Mouse (Mus musculus) midbrain, embryonic 16.5 days (tissue): ENCODE results near the gene Olfml2a. TPM values are rescaled to one million over a fixed set of nuclear protein-coding genes. Genes with fewer than 3 reads are reported as not detected.

Source experiments
- ATAC-seq: fragments of 200-750 bp; cut with Nextera tagmentation; 2 replicates; pipeline ENCODE4 v1.8.0; 2017; ENCODE audit warnings: moderate TSS enrichment
- H3K27ac ChIP-seq: fragments of 300-500 bp; sonication (generic); 2 replicates; pipeline ENCODE4 v1.5.1; 2014; ENCODE audit warnings: mild to moderate bottlenecking, low read length, mixed read lengths
- H3K27me3 ChIP-seq: fragments of 300-500 bp; sonication (generic); 2 replicates; pipeline ENCODE4 v1.6.1; 2014; ENCODE audit warnings: low read depth, low read length, mixed read lengths; ENCODE audit not compliant: control insufficient read depth, insufficient read depth
- H3K36me3 ChIP-seq: fragments of 300-500 bp; sonication (generic); 2 replicates; pipeline ENCODE4 v1.6.1; 2014; ENCODE audit warnings: mild to moderate bottlenecking, low read length, moderate library complexity, mixed read lengths; ENCODE audit not compliant: control insufficient read depth, insufficient read depth
- H3K4me1 ChIP-seq: fragments of 300-500 bp; sonication (generic); 2 replicates; pipeline ENCODE4 v1.6.1; 2014; ENCODE audit warnings: mild to moderate bottlenecking, low read length, mixed read lengths; ENCODE audit not compliant: control insufficient read depth, insufficient read depth
- H3K4me2 ChIP-seq: fragments of 300-500 bp; sonication (generic); 2 replicates; pipeline ENCODE4 v1.6.1; 2014; ENCODE audit warnings: mild to moderate bottlenecking, low read length, mixed read lengths
- H3K4me3 ChIP-seq: fragments of 300-500 bp; sonication (generic); 2 replicates; pipeline ENCODE4 v1.5.1; 2014; ENCODE audit warnings: low read depth, mild to moderate bottlenecking, low read length, moderate library complexity, mixed read lengths
- H3K9ac ChIP-seq: fragments of 300-500 bp; sonication (generic); 2 replicates; pipeline ENCODE4 v1.6.1; 2014; ENCODE audit warnings: low read depth, low read length, mixed read lengths
- H3K9me3 ChIP-seq: fragments of 300-500 bp; sonication (generic); replicated peaks from 2 replicates; pipeline ENCODE4 v1.6.1; 2014; ENCODE audit warnings: mild to moderate bottlenecking, low read length, mixed read lengths; ENCODE audit not compliant: control insufficient read depth, poor library complexity, severe bottlenecking
- WGBS: fragments of 180-500 bp; shearing (Covaris S2); extraction: QIAGEN DNeasy Blood & Tissue Kit; methylation state at CpG from one replicate; pipeline ENCODE4 v1.1.7; 2014; 5-methylcytosine and 5-hydroxymethylcytosine counted together
- polyA plus RNA-seq: library from polyadenylated mRNA; unstranded; fragments of >200 nt; fragmentation: Nextera tagmentation; extraction: Ambion mirVana; gene quantifications from 2 replicates; pipeline ENCODE4 v1.2.1, GENCODE M21; 2015

Olfml2a gene
- polyA plus RNA-seq, 1 experiment from 2014 or later: 3.5 TPM

DNA sequence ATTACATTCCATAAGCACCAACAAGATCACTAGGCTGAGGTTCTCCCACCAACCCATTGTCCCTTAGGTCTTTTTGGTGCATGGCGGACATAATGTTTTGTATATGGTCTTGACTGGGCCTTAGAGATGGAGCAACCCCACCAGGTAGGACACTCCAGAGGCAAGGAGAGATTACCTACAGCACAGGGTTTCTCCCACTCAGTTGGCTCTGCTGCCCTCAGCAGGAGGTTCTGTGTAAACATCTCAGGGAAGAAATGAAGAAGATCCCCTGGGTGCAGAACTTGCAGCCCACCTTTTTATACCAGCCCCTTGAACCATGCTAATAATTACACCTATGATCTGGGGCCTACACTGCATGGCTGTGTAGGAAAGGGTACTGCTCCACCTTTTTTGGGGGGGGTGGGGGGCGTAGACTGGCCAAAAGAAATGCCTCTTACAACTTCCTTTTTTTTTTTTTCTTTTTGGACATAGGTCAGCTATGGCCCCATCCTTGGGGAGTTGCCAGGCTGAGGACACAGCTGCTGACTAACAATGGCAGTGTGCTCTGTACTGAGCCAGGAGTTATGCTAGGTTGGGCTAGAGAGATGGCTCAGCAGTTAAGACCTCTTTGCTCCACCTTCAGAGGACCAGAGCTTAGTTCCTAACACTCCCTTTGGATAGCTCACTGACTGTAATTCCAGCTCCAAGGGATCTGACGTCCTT, 12.8 kb downstream of the Olfml2a start:
- H3K27me3 ChIP-seq: no peaks in the 10 kb centered on the region
- H3K27ac ChIP-seq: no peak overlapping the region
- H3K9ac ChIP-seq: no peak overlapping the region
- no peak overlapping the region for H3K4me3 ChIP-seq
- no peaks in the 10 kb centered on the region for H3K9me3 ChIP-seq
- no peaks in the 10 kb centered on the region for H3K36me3 ChIP-seq
- H3K4me2 ChIP-seq: no peak overlapping the region
- 79% methylated on average over 3 of the region's 3 CpGs for whole genome bisulfite sequencing
- no peaks in the 10 kb centered on the region for H3K4me1 ChIP-seq
- ATAC-seq: no peak

DNA sequence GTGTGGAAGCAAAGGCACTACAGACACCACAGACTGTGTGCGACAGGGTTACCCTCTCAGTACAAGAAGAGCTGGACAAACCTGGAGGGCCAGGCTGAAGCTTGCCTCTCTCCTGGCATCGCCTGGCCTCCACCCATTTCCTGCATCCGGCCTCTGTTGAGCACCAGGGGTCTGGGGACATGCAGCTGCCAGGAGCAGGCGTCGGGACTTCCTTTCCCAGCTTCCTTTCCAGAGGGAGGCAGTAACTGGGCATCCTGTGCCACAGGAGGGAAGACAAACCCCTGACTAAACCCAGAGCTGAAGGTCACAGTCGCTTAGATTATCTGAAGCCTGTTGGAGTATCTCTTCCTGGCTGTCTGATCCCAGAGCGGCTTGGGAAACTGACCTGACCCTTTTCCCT, 15.8 kb downstream of the Olfml2a start:
- Histone ChIP-seq H3K27me3 (no peaks in the 10 kb centered on the region), H3K9me3 (no peaks in the 10 kb centered on the region), H3K36me3 (no peaks in the 10 kb centered on the region), H3K4me2 (no peak overlapping the region), H3K4me3 (no peak overlapping the region), H3K9ac (no peak overlapping the region), H3K27ac (no peak overlapping the region), H3K4me1 (no peaks in the 10 kb centered on the region)
- no peak for ATAC-seq
- 83% methylated on average over 7 of the region's 7 CpGs for WGBS

DNA sequence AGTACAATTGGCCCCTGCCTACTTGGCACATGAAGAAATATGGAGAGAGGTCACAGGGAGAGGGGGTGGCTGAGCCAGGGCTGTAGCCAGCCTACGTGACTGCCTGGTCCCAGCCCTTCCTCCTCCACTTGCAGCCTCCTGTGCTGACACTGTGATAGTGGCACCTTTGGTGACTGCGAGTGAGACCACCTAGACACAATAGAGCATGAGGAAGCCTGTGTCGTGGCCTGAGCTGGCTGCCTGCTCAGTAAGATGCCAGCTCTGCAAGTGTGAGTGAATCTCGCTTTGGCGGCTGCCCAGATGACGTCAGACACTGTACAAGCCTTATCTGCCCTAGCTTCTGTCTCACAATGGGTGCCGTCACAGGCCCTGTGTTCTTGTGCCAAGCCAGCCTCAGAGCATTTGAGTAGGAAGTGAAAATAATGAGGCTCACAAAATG, 18.5 kb downstream of the Olfml2a start:
- Histone ChIP-seq H3K9me3 (no peaks in the 10 kb centered on the region), H3K36me3 (no peaks in the 10 kb centered on the region), H3K4me2 (no peak overlapping the region), H3K27me3 (no peaks in the 10 kb centered on the region), H3K4me3 (no peak overlapping the region), H3K9ac (no peak overlapping the region), H3K27ac (no peak overlapping the region), H3K4me1 (no peaks in the 10 kb centered on the region)
- ATAC-seq: peak; percentile 85
- WGBS: 60% methylated on average over 7 of the region's 7 CpGs

DNA sequence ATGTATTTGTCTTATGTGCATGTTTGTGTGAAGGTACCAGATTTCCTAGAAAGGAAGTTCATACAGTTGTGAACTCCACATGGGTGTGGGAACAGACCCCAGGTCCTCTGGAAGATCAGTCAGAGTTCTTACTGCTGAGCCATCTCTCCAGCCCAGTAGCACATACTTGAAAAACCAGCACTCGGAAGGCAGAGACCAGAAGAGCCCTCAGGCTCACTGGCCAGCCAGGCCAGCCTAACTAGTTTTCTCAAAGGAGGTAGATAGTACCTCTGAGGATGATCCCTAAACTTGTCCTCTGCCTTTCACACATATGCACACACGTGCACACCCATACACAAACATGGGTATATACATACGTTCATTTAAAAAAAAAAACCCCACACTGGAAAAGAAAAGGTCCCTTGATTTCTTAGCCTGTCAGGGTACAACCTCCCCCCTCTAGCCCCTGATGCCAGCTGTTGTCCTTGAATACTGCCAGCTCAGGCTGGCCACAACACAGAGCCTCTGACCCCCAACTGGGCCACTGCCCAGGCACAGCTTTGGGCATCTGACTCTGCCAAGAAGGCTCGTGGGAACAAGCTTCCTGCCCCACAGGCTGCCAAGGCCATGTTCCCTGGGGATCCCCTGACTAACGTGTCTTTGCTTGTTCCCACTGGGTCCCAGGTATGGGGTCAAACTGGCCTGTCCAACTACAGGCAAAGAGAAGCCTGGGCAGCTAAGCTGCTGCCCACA, 21.5 kb downstream of the Olfml2a start:
- Histone ChIP-seq H3K4me2 (no peak overlapping the region), H3K4me1 (no peaks in the 10 kb centered on the region), H3K4me3 (no peak overlapping the region), H3K9me3 (no peaks in the 10 kb centered on the region), H3K27me3 (no peaks in the 10 kb centered on the region), H3K27ac (no peak overlapping the region), H3K9ac (no peak overlapping the region), H3K36me3 (no peaks in the 10 kb centered on the region)
- WGBS: 69% methylated on average over 5 of the region's 5 CpGs
- ATAC-seq: no peak

DNA sequence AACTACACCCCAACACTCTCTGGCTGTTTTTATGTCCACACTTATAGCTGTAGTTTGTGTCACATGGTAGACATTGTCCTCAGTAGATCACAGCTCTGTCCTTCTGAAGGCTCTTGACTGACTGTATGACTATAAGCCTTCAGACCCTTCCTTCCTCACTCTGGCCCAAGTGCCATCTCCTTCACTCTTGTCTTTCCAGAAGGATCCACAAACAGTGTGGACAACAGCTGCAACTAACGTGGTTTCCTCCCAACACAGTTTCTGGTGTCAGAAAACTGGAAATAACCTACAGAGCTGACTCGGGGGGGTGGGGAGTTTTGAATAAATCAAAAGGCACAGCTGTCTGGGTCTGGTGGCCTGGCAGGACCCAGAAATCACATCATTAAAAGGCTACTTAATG, 24.3 kb downstream of the Olfml2a start:
- Histone ChIP-seq H3K9ac (no peak overlapping the region), H3K4me2 (no peak overlapping the region), H3K27me3 (no peaks in the 10 kb centered on the region), H3K27ac (no peak overlapping the region), H3K9me3 (no peaks in the 10 kb centered on the region), H3K4me3 (no peak overlapping the region), H3K4me1 (no peaks in the 10 kb centered on the region), H3K36me3 (no peaks in the 10 kb centered on the region)
- no peak for ATAC-seq
- WGBS: 79% methylated on average over 2 of the region's 2 CpGs

DNA sequence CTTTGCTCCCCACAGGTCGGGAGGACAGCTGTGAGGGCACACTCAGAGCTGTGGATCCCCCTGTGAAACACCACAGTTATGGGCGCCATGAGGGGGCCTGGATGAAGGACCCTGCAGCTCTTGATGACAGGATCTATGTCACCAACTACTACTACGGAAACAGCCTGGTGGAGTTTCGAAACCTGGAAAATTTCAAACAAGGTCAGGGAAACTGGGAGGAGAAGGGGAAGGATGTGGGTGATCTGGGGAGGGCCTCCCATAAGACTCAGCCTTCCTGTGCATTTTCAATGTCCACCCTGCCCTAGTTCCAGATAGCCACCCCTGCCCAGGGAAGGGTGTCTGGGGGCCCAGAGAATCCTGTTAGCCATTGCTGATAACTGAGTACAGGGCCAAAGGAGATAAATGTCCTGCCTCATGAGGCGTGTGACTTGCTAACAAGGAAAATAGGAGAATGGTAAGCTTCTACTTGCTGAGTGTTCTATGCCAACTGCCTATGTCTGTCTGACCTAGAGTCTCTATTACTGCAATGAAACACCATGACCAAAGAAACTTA, 26.0 kb downstream of the Olfml2a start:
- Histone ChIP-seq H3K4me1 (no peaks in the 10 kb centered on the region), H3K27ac (no peak overlapping the region), H3K36me3 (no peaks in the 10 kb centered on the region), H3K4me2 (no peak overlapping the region), H3K9ac (no peak overlapping the region), H3K27me3 (no peaks in the 10 kb centered on the region), H3K9me3 (no peaks in the 10 kb centered on the region), H3K4me3 (no peak overlapping the region)
- ATAC-seq: no peak
- WGBS: 88% methylated on average over 5 of the region's 5 CpGs

DNA sequence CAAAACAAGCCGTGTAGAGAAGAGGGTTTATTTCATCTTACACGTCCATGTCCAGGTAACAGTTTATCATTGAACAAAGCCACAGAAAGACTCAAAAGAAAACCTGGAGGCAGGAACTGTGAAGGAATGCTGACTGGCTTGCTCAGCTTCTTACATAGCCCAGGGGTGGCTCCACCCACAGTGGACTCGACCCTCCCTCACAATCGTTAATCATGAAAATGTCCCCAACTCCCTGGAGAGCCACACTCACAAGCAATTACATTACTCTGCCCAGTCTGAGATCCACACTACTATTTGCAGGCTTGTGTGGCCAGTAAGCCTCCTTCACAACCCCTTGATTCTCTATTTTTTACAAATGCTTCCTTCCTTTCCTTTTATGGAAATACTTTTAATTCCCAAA, 32.4 kb downstream of the Olfml2a start:
- no peaks in the 10 kb centered on the region for H3K36me3 ChIP-seq

DNA sequence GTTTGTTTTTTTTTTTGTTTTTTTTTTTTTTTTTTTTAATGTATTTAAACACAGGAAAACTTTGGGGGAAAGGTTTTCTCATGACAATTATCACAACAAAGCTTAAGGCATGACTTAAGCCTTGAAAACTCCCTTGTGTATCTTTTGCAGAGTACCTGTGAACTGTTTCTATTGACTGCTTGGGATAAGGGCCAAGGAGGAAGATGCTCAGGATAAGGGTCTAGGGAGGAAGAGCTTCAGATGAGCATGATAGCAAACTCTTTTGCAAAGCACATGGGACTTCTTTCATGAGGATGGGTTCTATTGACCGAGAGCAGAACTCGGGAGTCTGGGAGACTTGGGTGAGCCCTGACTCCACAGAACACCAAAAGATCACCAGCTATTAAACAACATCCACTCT, 37.9 kb downstream of the Olfml2a start:
- Histone ChIP-seq H3K4me2 (no peak overlapping the region), H3K9ac (no peak overlapping the region), H3K4me3 (no peak overlapping the region), H3K4me1 (no peaks in the 10 kb centered on the region), H3K9me3 (no peaks in the 10 kb centered on the region), H3K27ac (no peak overlapping the region), H3K36me3 (no peaks in the 10 kb centered on the region), H3K27me3 (no peaks in the 10 kb centered on the region)
- 95% methylated on average over 2 of the region's 2 CpGs for WGBS
- ATAC-seq: no peak

More for the DNA sequence above, 32.4 kb downstream of the Olfml2a start:
- Histone ChIP-seq H3K4me1 (no peaks in the 10 kb centered on the region), H3K9ac (no peak overlapping the region), H3K27me3 (no peaks in the 10 kb centered on the region), H3K27ac (no peak overlapping the region), H3K4me3 (no peak overlapping the region), H3K9me3 (no peaks in the 10 kb centered on the region), H3K4me2 (no peak overlapping the region)
- 47% methylated on average over 4 of the region's 4 CpGs for WGBS
- no peak for ATAC-seq

DNA sequence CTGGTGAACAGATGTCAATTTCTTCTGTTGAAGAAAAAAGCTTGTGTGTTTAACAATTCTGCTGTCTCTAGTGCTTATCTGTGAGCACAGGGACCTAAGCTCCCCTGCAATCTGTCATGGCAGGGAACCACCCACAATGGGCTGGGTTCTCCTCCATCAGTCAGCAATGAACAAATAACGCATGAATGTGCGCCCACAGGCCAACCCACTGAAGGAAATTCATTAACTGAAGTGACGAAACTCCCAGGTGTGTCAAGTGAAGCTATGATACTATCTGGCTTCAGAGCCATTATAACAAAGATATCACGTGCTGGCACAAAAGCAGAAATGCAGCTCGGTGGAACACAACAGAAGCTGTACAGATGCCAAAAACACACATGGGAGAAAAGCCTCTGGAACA, 38.3 kb downstream of the Olfml2a start:
- H3K27me3 ChIP-seq: no peaks in the 10 kb centered on the region
- H3K9me3 ChIP-seq: no peaks in the 10 kb centered on the region
- H3K4me1 ChIP-seq: no peaks in the 10 kb centered on the region
- no peak overlapping the region for H3K9ac ChIP-seq
- ATAC-seq: no peak
- H3K36me3 ChIP-seq: no peaks in the 10 kb centered on the region
- WGBS: 83% methylated on average over 5 of the region's 5 CpGs
- H3K4me3 ChIP-seq: no peak overlapping the region
- H3K4me2 ChIP-seq: no peak overlapping the region
- no peak overlapping the region for H3K27ac ChIP-seq
